Mouse (Mus musculus) cerebellum, adult (tissue): ENCODE data around the gene Sparcl1.

Experiments used
- ATAC-seq: cut with Nextera tagmentation; 2 replicates; pipeline ENCODE4 v1.9.2; 2017; ENCODE audit warnings: mild to moderate bottlenecking, moderate library complexity, mixed read lengths; ENCODE audit not compliant: insufficient number of reproducible peaks, low FRiP score, low TSS enrichment

Sparcl1 gene

DNA sequence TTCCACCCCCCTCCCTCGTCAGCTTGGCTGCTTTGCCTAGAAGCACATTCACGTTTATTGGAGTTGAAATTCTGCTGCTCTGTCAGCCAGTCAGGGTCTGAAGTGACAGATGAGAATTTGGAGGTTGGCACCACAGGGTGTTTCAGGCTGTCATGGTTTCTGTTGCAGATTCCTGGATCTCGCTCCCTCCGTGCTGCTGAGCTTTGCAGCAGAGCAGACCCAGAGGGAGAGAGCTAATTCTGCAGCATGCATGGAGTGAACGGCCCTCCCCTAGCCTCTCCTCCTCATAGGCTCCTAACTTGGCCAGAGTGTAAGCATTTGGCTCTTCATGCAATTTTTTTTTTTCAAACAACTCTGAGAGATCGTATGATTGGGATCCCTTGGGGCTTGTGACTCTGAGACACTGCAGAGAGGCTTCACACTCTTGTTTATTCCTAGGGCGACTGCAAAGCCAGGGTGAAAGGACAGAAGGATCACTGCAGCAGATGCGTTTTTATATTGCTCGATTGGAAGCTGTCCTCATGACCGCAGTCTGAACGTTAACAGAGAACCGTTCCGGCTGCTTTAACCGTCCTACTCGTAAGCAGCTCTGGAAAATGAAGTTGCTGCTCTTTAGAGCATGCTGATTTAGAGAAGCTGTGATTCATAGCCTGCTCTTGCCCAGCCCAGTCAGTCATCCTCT is at the start of gene Sparcl1:
Gene Sparcl1 (minus strand): TSS at position 243 of the 682 bp plus-strand sequence.
- peak; percentile 69; the same call in 1 of the 2 replicates for ATAC-seq

DNA sequence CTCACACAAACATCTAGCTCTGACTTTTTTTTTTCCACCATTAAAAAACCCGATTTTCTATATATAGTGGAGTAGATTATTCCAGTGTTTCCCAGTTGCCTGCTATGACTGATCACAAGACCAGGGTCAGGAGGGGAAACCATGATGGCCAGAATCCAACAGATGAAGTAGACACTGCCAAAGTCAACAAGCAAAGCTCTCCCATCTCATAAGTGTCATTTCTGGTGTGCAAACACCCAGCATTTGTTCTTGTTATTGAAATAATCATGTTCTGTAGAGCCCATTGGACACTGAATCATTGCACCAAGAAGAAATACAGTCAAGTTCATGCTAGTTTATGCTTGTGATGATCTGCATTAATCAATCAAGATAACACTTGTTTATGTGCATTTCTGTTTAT is 47.9 kb upstream of the Sparcl1 start:
- ATAC-seq: no peak

GRCm38 (mm10) chr5:104160581-104160980 is 47.0 kb upstream of the Sparcl1 start:
- ATAC-seq: no peak

DNA sequence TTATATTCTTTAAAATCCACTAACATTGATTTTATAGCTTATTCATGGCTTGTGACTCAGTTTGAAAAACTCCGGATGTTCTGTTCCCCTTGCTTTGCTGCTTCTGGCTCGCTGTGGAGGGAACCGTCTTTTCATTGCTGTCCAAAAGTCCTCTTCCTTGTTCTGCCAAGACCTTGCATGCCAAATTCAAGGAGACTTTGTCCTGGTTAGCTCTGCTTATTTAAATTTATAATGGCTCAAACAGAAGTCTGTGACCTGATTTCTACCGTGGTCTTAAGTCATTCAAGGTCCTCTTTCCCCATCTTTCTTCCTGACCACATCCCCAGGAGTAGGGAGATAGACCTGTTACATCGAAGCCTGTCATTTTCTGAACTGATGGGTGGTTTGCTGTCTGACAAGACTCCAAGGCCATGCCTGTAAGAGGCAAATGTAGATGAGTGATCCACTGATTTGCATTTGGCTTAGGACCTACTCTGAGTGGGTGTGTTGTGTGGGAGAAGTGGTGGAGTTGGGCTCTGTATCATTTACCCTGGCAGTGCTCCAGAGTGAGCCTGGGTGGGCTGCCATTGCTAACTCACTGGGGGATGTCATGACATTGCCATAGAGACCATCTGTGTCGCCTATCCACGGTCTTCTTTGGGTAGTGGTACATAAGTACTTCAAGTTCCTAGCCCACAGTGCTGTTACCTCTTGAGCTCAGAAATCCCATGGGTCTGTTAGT is 45.0 kb upstream of the Sparcl1 start:
- no peak for ATAC-seq

GRCm38 (mm10) chr5:104157701-104158100 is 44.2 kb upstream of the Sparcl1 start:
- no peak for ATAC-seq

DNA sequence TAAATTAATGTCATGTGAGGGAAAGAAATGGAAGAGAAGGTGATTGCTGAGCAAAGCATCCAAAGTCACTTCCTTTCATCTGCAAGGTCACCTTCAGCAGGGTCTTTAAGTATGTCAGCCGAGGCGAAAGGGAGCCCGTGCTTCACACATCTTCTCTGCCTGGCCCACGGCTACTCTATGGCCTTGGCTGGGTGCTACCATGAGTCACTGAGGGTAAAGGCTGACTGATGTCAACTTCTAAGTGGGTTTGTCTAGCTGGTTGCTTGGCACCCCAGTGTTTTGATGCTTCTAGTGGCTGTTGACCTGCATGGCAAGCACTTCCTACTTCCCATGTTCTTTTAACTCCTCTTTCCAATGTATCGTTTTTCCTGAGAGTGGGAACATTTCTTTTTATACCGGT is 36.7 kb upstream of the Sparcl1 start:
- ATAC-seq: no peak

DNA sequence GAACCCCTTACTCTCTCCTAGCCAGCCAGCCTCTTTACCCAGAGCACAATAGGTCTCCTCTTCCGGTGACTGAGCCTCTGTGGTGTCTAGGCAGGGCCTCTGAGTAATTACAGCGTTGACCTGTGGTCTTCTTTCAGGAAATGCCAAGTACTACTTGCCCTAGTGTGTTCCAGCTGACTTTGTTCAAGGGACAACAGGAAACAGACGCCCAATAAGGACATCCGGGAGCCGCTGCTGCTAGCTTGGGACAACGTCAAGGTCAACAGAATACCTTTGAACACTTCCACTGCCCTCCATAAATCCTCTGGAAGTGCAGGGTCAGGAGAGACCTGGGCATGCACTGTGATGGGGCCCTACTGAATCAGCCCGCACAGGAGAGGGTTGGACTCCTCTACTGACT is 35.8 kb upstream of the Sparcl1 start:
- no peak for ATAC-seq

GRCm38 (mm10) chr5:104144057-104144456 is 30.5 kb upstream of the Sparcl1 start:
- ATAC-seq: no peak

- no peak for ATAC-seq
Observed at GRCm38 (mm10) chr5:104141067-104141466, 27.5 kb upstream of the Sparcl1 start.

- ATAC-seq: no peak
Observed at GRCm38 (mm10) chr5:104137920-104138541, 24.5 kb upstream of the Sparcl1 start.

DNA sequence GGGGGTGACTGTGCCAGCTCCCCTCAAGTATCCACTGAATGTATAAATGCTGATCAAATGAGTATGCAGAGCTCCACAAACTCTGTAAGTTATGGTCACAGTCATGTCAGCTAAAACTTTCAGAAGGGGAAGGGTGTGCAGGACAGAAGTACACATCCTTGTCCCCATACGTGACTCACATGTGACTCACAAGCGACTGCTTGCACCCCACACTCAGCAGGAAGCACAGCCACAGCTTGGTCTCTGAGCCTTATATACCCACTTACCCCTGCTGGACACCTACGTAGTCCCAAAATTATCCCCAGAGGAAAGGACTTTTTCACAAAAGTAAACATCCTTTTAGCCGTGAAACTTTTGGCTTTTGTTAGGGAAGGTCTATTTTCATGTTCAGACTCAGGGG is 20.2 kb upstream of the Sparcl1 start:
- no peak for ATAC-seq

GRCm38 (mm10) chr5:104131544-104131943 is 18.0 kb upstream of the Sparcl1 start:
- ATAC-seq: no peak

GRCm38 (mm10) chr5:104130891-104131290 is 17.4 kb upstream of the Sparcl1 start:
- ATAC-seq: no peak

GRCm38 (mm10) chr5:104128281-104129031 is 14.9 kb upstream of the Sparcl1 start:
- ATAC-seq: no peak

DNA sequence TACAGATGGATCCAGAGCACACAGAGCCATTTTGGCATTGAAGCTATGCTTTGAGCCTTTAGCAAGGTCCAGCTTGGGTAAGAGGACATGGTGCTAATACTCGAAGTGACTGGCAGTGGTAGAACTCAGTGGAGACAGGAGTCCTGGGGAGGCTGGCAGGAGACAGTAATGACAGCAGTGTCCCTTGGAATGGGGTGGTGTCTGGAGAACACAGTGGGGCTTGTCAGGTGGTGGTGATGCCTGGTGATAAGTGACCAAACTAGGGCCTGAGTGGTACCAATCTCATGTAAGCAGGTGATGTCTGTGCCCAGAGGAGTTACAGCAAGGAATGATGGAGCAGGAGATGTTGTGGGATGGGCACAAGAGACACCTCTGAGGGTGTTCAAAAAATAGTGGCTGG is 13.8 kb upstream of the Sparcl1 start:
- ATAC-seq: no peak

DNA sequence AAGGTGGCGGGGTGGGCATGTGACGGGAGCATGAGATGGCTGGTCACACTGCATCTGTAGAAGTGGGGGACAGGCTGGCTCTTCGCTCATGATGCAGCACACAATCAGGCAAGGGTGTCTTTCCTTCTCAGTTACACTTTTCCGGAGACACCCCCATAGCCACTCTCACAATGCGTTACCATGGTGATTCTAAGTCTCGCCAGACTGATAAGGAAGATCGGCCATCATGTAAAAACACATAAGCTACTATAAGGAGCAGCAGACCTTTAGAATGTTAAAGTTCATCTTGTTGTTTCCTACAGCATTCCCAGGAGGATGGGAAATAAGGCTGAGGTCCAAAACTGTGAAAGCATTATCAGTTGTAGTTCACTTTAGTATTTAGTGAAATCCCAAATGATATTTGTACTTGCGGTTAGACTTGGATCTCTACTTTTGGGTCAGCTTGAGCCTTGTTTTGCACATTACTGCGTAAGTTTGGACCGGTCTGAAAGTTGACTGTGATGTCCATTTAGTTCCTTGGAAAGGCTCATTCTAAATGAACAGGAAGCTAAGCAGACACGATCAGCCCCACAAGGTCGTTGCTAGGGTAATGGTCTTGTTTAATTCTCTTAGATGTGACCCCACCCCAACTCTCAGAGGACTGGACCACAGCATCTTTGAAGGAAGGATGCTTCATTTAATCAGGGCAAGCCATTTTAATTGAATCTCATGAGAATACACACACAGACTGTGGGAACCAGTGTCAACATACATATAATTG is 13.2 kb upstream of the Sparcl1 start:
- ATAC-seq: no peak

DNA sequence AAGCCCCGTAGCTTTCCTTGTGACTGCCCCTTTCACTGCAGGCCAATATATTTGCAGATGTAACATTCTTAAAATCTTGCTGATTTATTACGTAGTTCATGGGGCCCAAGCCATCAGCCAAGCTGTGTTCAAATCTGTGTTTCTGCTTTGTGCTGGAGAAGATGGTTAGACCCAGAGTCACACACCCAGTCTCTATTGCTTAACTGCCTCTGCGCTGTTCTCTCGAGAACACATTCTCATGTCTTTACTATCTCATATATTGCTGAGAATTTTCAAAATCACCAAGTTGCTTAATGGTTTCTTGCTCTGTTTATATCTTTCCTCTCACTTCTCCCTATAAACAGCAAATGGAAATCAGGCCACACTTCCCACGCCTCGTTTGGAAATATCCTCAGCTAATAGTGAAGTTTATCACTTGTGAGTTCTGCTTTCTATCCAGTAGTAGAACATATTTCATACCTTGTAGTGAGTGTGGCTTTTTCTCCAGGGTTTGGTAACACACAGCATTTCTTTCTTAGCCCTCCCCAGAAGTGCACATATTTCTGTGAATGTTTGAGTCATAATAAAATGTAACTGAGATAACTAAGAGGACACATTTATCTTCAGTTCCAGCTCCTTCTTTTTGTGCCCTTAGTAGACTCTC is 10.6 kb upstream of the Sparcl1 start:
- no peak for ATAC-seq

- no peak for ATAC-seq
Observed at GRCm38 (mm10) chr5:104115890-104116289, 2.4 kb upstream of the Sparcl1 start.

GRCm38 (mm10) chr5:104115118-104115517 is 1.6 kb upstream of the Sparcl1 start:
- no peak for ATAC-seq

DNA sequence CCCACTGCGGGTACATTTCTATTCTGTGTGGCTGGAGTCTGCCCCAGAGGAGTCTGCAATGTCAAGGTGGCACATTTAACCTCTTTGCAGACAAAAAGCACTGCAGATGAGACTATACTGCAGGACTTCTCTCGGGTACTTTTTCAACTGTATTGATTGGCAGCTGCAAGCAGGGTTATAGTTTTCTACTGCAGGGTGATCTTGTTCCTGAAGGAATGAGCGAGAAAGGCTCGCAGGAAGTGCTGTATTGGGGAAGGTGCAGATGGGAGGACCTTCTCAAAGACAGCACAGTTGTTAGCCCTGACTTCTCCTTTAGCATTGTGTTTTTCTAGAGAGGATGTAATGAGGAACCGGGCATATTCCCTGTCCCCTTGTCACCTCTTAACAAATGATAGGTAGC is 1.0 kb downstream of the Sparcl1 start:
- ATAC-seq: no peak
